Mouse (Mus musculus) stomach, embryonic 15.5 days (tissue): ENCODE measurements at regions not wholly inside any gene's neighbourhood (a gene's known extent, or its start where the extent isn't known, plus 50 kb on each side); places are given as distances from the start of the nearest gene placed in this dataset.
A peak's percentile ranks its signal among the peaks of the same experiment; 100 is the strongest.

Source experiments
- ATAC-seq: fragments of 200-750 bp; cut with Nextera tagmentation; 2 replicates; pipeline ENCODE4 v1.8.0; 2017; ENCODE audit warnings: low read depth, moderate number of reproducible peaks, moderate TSS enrichment; ENCODE audit not compliant: insufficient read depth, low FRiP score
- H3K27ac ChIP-seq: fragments of 300-500 bp; sonication (generic); 2 replicates; pipeline ENCODE4 v1.5.1; 2015; ENCODE audit warnings: mild to moderate bottlenecking, inconsistent platforms
- H3K27me3 ChIP-seq: fragments of 300-500 bp; sonication (generic); replicated peaks from 2 replicates; pipeline ENCODE4 v1.6.1; 2015; ENCODE audit warnings: inconsistent platforms
- H3K36me3 ChIP-seq: fragments of 300-500 bp; sonication (generic); 2 replicates; pipeline ENCODE4 v1.6.1; 2015; ENCODE audit warnings: inconsistent platforms
- H3K4me1 ChIP-seq: fragments of 300-500 bp; sonication (generic); 2 replicates; pipeline ENCODE4 v1.6.1; 2015; ENCODE audit warnings: inconsistent platforms
- H3K4me2 ChIP-seq: fragments of 300-500 bp; sonication (generic); 2 replicates; pipeline ENCODE4 v1.6.1; 2015; ENCODE audit warnings: mild to moderate bottlenecking, inconsistent platforms
- H3K4me3 ChIP-seq: fragments of 300-500 bp; sonication (generic); replicated peaks from 2 replicates; pipeline ENCODE4 v1.5.1; 2015; ENCODE audit warnings: inconsistent platforms
- H3K9ac ChIP-seq: fragments of 300-500 bp; sonication (generic); 2 replicates; pipeline ENCODE4 v1.6.1; 2015; ENCODE audit warnings: inconsistent platforms
- H3K9me3 ChIP-seq: fragments of 300-500 bp; sonication (generic); 2 replicates; pipeline ENCODE4 v1.6.1; 2016; ENCODE audit warnings: inconsistent platforms
- WGBS: fragments of 180-500 bp; shearing (Covaris S2); methylation state at CpG from one replicate; pipeline ENCODE4 v1.1.7; 2015; 5-methylcytosine and 5-hydroxymethylcytosine counted together

DNA sequence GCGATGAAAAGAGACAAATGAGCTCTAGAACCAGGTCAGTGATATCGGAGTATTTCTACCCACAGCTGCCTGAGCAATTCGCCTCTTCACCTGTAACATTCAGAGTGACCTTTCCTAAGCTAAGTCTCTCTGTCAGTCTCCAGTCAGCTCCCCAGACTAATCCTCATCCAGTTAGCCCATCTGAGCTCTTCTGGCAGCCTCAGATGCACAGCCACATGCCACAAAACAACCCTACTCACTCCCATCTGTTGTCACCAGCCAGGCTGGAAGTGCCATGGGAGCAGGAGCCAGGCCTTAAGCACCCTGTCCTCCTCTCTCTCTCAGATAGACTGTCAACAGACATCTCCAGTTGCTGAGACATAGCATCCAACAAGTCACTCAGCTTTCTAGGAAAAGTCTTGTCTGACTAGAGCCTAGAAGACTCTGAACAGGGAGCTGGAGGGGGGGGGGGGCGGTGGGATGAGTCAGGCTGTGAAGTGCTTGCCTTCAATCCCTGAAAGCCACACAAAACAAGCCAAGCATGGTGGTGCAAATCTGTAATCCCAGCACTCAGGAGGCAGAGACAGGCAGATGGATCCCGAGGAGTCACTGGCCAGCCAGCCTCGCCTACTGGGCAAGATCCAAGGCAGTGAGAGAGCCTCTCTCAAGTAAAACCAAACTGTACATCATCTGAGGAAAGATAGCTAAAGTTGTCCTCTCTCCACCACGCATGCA is 225.6 kb downstream of the Mycn start:
- no peak for ATAC-seq
- no peaks in the 10 kb centered on the region for H3K36me3 ChIP-seq
- no peaks in the 10 kb centered on the region for H3K9me3 ChIP-seq
- H3K4me2 ChIP-seq, result no peak overlapping the region
- H3K27me3 ChIP-seq, result no peaks in the 10 kb centered on the region
- no peaks in the 10 kb centered on the region for H3K4me1 ChIP-seq
- WGBS, result 73% methylated on average over 7 of the region's 7 CpGs
- H3K4me3 ChIP-seq, result no peak overlapping the region
- no peak overlapping the region for H3K9ac ChIP-seq
- no peak overlapping the region for H3K27ac ChIP-seq

DNA sequence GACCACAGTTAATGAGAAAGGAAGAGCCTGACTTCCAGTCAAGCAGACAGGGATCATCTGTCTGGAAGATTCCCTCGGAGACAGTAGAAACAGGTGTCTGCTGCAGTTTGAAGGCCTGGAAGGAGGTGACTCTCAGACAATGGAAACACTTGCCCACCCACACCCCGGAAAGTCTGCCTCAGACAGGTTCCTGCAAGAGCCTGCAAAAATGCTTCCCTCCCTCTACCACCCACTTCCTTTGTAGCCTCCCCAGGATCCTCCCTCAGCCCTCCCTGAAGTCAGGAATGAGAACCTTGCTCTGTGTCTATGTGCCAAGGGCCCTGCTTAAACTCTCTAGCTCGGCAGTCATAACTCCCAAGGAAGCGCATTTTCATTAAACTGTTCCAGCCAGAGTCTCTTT is 226.2 kb downstream of the Mycn start:
- Histone ChIP-seq H3K4me1 (no peaks in the 10 kb centered on the region), H3K27me3 (no peaks in the 10 kb centered on the region), H3K4me3 (no peak overlapping the region), H3K4me2 (no peak overlapping the region), H3K36me3 (no peaks in the 10 kb centered on the region), H3K9ac (no peak overlapping the region), H3K27ac (no peak overlapping the region), H3K9me3 (no peaks in the 10 kb centered on the region)
- 53% methylated on average over 4 of the region's 4 CpGs for WGBS
- ATAC-seq, result no peak

DNA sequence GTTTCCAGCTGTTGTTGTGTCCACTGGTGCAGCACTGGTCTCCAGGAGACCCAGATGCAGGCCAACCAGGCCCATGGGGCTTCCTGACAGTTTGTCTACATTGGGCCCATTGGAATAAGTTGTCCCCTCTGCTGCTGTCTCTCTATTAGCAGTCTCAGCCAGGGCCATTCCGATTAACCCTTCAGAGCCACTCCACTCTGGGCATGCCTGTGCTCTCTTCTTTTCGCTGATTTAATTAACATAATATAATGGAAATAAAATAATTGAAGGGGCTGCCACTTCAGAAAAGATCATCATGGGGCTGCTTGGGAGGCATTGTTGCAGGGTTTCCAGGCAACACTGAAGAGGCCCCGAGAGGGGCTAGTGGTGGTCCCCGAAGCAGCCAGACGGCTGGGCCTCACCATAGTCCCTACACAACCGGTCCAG is 231.5 kb downstream of the Mycn start:
- no peak overlapping the region for H3K27ac ChIP-seq
- no peak overlapping the region for H3K4me3 ChIP-seq
- H3K9ac ChIP-seq, result no peak overlapping the region
- H3K4me2 ChIP-seq, result no peak overlapping the region
- H3K36me3 ChIP-seq, result no peaks in the 10 kb centered on the region
- no peak for ATAC-seq
- H3K4me1 ChIP-seq, result no peaks in the 10 kb centered on the region
- H3K27me3 ChIP-seq, result no peaks in the 10 kb centered on the region
- 81% methylated on average over 6 of the region's 6 CpGs for WGBS
- H3K9me3 ChIP-seq, result no peaks in the 10 kb centered on the region

DNA sequence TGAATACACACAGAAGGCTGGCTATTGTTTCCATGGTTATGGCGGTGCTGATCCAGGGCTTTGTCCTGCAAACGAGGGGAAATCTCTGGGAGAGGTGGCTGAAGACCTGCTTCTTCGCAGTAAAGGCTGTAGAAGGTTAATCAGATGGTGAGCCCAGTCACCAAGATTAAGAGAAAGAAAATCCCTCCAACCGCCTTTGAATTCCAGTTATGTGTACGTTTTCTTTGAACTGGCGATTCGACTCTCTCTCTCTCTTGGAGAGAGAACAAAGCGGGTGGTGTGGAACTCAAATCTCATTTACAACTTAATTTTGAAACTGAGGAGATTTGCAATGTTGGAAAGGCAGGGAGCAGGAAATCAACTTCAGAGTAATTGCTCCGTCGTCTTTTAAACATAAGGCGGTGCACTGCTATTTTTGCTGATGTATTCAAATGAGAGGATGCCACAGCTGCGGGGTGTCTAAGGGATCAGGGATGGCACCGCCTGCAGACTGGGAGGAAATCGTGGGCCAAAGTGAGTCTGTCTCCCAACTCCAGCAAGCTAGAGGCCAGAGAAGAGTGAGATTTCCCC is 232.7 kb downstream of the Mycn start:
- H3K27ac ChIP-seq, result no peak overlapping the region
- no peaks in the 10 kb centered on the region for H3K4me1 ChIP-seq
- no peaks in the 10 kb centered on the region for H3K36me3 ChIP-seq
- H3K9me3 ChIP-seq, result no peaks in the 10 kb centered on the region
- H3K9ac ChIP-seq, result no peak overlapping the region
- no peaks in the 10 kb centered on the region for H3K27me3 ChIP-seq
- no peak overlapping the region for H3K4me3 ChIP-seq
- 32% methylated on average over 14 of the region's 14 CpGs for WGBS
- no peak for ATAC-seq
- H3K4me2 ChIP-seq, result no peak overlapping the region

DNA sequence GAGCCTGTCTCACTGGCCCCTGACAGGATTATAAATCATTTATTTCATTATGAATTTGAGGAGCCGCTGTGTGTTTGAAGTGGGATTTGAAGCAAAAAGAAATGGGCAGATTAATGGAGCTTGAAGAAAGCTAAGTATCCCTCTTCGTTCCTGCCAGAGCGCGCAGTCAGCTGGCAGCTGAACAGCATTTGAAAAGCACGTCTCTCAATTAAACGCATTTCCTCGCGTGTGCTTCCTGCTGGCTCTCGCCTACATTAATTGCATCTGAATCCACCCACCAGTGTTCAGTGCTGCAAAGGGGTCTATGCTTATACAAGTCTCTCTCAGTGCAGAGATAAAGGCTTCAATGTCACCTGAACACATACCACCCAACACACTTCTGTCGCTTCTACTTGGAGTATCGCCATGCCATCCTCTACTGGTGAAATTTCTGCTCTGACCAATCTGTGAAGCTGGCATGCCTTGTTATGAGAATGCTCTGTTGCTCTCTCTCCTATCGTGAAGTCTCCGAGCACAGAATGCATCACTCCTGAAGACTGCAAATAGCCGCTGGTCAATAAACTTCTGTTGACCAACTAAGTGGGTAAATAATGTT is 235.3 kb downstream of the Mycn start:
- Histone ChIP-seq H3K27ac (no peak overlapping the region), H3K9me3 (no peaks in the 10 kb centered on the region), H3K27me3 (no peaks in the 10 kb centered on the region), H3K4me3 (no peak overlapping the region), H3K9ac (no peak overlapping the region), H3K4me2 (no peak overlapping the region), H3K36me3 (no peaks in the 10 kb centered on the region), H3K4me1 (no peaks in the 10 kb centered on the region)
- WGBS, result 81% methylated on average over 14 of the region's 14 CpGs
- no peak for ATAC-seq

DNA sequence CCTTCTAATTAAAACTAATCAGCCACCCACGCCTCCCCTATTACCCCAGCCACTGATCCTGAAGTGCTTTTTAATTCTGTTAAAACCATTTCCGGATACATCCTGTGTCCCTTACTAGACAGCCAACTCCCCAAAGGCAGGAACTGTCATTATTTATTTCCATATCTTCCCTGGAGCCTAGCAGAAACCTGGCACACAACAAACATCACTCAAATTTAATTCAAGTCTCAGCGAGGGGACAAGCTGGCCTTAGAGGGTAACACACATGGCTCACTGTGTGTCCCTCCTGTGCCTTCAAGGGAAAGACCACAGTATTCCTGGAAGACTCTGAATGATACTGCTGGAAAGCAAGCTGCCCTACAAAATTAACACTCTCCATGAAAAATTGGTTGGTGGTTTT is 240.0 kb downstream of the Mycn start:
- no peaks in the 10 kb centered on the region for H3K27me3 ChIP-seq
- no peak for ATAC-seq
- WGBS, result 66% methylated on average over 3 of the region's 3 CpGs
- no peaks in the 10 kb centered on the region for H3K36me3 ChIP-seq
- no peaks in the 10 kb centered on the region for H3K4me1 ChIP-seq
- H3K27ac ChIP-seq, result no peak overlapping the region
- H3K9me3 ChIP-seq, result no peaks in the 10 kb centered on the region
- no peak overlapping the region for H3K9ac ChIP-seq
- no peak overlapping the region for H3K4me2 ChIP-seq
- no peak overlapping the region for H3K4me3 ChIP-seq

DNA sequence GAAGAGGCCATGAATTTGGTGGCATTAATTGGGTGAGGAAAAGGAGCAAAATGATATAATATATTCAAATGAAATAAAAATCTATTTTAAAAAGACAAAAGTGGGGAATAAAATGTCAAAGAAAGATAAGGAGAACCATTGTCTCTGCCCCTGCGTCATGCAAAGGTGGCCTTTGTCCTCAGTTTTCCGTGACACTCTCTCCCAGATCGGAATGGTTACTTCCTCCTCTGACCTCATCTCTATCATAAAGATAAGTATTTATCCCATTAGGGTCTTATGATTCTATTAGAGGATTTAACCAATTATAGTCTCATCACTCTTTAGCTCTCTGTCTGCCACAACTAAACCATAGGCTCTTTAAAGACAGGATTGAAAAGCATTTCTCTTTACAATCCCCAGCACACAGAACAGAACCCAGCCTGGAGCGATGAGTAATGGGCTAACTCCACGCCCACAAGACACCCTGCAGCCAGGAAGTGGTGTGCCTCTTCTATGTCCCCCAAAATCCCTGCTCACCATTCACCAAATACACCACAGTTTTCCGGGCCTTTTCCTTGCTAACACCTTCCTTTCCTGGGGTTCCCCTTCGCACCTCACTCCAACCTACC is 240.6 kb downstream of the Mycn start:
- WGBS, result 68% methylated on average over 7 of the region's 7 CpGs
- ATAC-seq, result no peak
- no peak overlapping the region for H3K9ac ChIP-seq
- no peak overlapping the region for H3K4me2 ChIP-seq
- H3K27ac ChIP-seq, result no peak overlapping the region
- H3K36me3 ChIP-seq, result no peaks in the 10 kb centered on the region
- no peaks in the 10 kb centered on the region for H3K4me1 ChIP-seq
- H3K4me3 ChIP-seq, result no peak overlapping the region
- H3K27me3 ChIP-seq, result no peaks in the 10 kb centered on the region
- H3K9me3 ChIP-seq, result no peaks in the 10 kb centered on the region

DNA sequence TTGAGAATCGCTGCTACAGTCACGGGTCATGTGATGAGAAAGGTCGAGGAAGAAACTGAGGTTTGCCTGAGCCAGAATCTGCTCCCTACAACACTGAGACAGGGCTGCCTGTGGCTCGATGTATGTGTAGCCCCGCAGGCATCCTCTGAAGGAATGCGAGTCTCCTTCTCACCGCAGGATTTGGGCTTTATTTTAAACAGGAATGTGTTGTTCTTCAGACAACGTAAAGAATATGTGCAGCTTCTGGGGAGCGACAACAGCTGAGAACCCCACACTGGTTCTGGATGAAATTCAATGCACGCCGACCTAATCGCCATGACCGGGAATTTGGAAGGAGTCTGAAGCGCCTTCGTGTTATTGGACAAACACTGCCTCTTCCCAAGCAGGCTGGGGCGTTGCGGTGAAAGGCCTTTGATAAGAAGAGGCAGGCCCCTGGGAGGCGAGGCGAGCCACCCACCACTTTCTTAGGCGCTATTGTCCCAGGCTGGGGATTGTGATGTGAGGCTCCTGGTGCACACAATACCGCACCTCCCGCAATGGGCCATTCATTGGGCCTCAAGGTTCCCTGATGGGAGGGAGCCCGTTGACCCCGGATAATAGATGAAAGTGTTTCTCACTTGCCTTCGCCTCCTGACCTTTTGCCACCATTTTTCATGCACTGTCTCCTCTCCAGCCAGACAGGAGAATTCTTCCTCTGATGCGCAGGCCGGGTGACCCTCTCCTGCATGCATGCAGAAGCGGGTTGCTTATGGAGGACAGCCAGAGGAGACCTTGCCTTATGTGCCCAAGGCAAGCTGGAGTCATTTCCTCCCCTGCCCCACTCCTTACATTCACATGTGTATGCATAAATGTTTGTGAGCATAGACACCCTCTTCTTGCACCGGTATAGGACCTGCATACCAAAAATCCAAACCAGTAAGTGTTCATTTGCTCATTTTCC is 247.6 kb downstream of the Mycn start:
- Histone ChIP-seq H3K4me2 (0 out of 2 replicates have a peak overlapping the region, but pooled peaks have one; percentile 4), H3K4me1 (no peaks in the 10 kb centered on the region), H3K27ac (no peak overlapping the region), H3K9ac (no peak overlapping the region), H3K4me3 (no peak overlapping the region), H3K9me3 (no peaks in the 10 kb centered on the region), H3K36me3 (no peaks in the 10 kb centered on the region), H3K27me3 (no peaks in the 10 kb centered on the region)
- WGBS, result 23% methylated on average over 29 of the region's 29 CpGs
- no peak for ATAC-seq

DNA sequence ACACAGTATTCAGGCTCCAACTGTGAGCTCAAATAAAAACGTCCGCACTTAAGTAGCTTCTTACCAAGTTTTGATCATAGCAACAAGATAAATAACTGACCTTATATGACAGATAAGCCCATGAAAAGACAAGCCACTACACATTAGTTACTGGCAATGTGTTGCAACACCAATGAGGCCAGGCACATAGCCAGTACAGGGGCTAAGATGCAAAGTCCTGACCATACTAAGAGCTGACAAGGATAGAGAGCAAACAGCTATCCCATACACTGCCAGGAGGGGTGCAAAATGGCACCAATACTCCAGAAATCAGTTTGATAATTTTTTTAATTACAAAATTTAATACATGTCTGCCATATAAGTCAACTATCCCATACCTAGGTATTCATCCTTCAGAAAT is 254.3 kb downstream of the Mycn start:
- Histone ChIP-seq H3K9me3 (no peaks in the 10 kb centered on the region), H3K4me1 (peaks cover 11% of the 10 kb centered on the region; the same call in 1 of the 2 replicates), H3K4me2 (no peak overlapping the region), H3K36me3 (no peaks in the 10 kb centered on the region), H3K4me3 (no peak overlapping the region), H3K27ac (no peak overlapping the region), H3K27me3 (no peaks in the 10 kb centered on the region), H3K9ac (no peak overlapping the region)
- 62% methylated on average over 2 of the region's 2 CpGs for WGBS
- ATAC-seq, result no peak

DNA sequence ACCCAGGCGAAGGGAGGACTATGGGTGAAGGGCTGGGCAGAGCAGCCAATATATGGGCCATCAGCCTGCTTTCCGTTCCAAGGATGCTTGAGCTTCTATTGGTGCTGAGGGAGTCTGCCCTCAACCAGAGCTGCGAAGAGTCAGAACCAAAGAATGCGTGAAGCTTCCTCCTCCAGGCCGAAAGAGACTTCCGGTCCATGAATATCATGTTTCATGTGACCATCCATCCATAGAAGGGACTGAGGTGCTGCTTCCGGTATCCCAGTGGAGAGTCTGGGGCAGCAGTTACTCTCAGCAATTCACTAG is 256.5 kb downstream of the Mycn start:
- whole genome bisulfite sequencing, result 50% methylated on average over 7 of the region's 7 CpGs
- Histone ChIP-seq H3K9ac (no peak overlapping the region), H3K9me3 (no peaks in the 10 kb centered on the region), H3K27ac (no peak overlapping the region), H3K36me3 (no peaks in the 10 kb centered on the region), H3K27me3 (no peaks in the 10 kb centered on the region), H3K4me3 (no peak overlapping the region), H3K4me1 (peaks cover 18% of the 10 kb centered on the region), H3K4me2 (peak overlapping the region; percentile 5; the same call in 1 of the 2 replicates)
- no peak; the same call in 1 of the 2 replicates for ATAC-seq

DNA sequence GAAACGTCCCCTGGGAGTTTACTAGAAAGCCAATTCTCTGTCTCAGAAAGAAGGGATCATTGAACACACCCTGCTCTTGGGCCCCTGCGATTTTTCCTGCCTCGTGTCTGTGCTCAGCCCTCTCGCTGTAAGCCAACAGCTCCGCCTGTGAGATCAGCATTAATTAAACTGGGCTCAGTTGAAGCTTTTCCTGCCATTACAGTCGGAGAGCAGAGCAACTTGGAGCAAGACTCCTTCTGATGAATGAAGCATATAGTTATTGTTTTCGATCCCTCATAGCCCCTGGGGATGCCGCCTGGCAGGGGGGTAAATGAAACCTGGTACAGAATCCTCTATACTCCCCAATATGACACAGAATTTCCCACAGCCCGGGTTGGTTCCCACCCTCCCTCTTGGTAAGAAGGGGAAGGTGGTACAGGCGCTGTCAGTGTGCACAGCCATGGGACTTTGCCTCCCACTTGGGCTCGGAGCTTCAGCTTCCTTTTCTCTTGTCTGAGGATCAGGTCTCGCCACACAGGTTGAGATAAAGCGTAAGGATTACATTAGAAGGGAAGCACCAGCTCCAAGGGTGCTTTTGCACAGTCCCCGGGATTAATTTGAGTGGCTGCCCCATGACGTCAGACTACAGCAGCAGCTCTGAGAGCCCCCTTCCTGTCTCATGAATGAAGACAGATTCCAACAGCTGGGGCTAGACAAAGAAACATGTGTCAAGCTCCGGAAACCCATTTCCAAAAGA is 257.1 kb downstream of the Mycn start:
- peaks cover 18% of the 10 kb centered on the region for H3K4me1 ChIP-seq
- WGBS, result 37% methylated on average over 16 of the region's 16 CpGs
- no peak; the same call in 1 of the 2 replicates for ATAC-seq
- H3K27ac ChIP-seq, result no peak overlapping the region
- H3K27me3 ChIP-seq, result no peaks in the 10 kb centered on the region
- no peak overlapping the region for H3K4me3 ChIP-seq
- no peaks in the 10 kb centered on the region for H3K36me3 ChIP-seq
- H3K9ac ChIP-seq, result no peak overlapping the region
- H3K4me2 ChIP-seq, result peak overlapping the region; percentile 5; the same call in 1 of the 2 replicates
- no peaks in the 10 kb centered on the region for H3K9me3 ChIP-seq
